25 mouse cellular contexts compared by ENCODE assay signal in genomic region chr13:73836491-73836890, GRCm38 (mm10). TPM values are rescaled to one million over a fixed set of nuclear protein-coding genes. Genes with fewer than 3 reads are reported as not detected.
DNase-seq lines count a peak whose midpoint lies in the region; ATAC-seq lines count a peak whose summit lies in the region.
"Had no signal": no experiment of that assay in that cellular context is flagged by ENCODE, and none has a peak within 500 bp of the region (broad histone marks: within the 10 kb centered on the region; RNA-seq: fewer than 3 reads in every experiment).

No protein-coding gene starts in this region.

- H3K36me3 ChIP-seq in hindbrain, embryonic 15.5 days = no peaks in the 10 kb centered on the region
- H3K36me3 ChIP-seq in hindbrain, embryonic 16.5 days (ENCODE audit: control insufficient read depth, insufficient read depth, low read length) = no peaks in the 10 kb centered on the region
- no peaks in the 10 kb centered on the region for H3K36me3 ChIP-seq in neural tube, embryonic 15.5 days
- H3K36me3 ChIP-seq: G1E; liver, embryonic 12.5 days; lung, embryonic 15.5 days; midbrain, embryonic 15.5 days; stomach, embryonic 15.5 days had no signal

- H3K9ac ChIP-seq in hindbrain, embryonic 15.5 days = no peak overlapping the region
- H3K9ac ChIP-seq in hindbrain, embryonic 16.5 days (ENCODE audit: low read depth, low read length) = no peak overlapping the region
- H3K9ac ChIP-seq in neural tube, embryonic 15.5 days (replicated peaks) = no peak overlapping the region
- H3K9ac ChIP-seq: forebrain, embryonic 13.5 days; liver, embryonic 12.5 days; lung, embryonic 15.5 days; midbrain, embryonic 15.5 days; stomach, embryonic 15.5 days had no signal

- no peaks in the 10 kb centered on the region for H3K27me3 ChIP-seq in hindbrain, embryonic 15.5 days
- H3K27me3 ChIP-seq in hindbrain, embryonic 16.5 days (replicated peaks; ENCODE audit: control insufficient read depth, insufficient read depth, low read length) = no peaks in the 10 kb centered on the region
- no peaks in the 10 kb centered on the region for H3K27me3 ChIP-seq in neural tube, embryonic 15.5 days (replicated peaks)
- H3K27me3 ChIP-seq: forebrain, embryonic 13.5 days; liver, embryonic 12.5 days; lung, embryonic 15.5 days; midbrain, embryonic 15.5 days; stomach, embryonic 15.5 days had no signal

- no peak overlapping the region for H3K4me2 ChIP-seq in hindbrain, embryonic 15.5 days
- H3K4me2 ChIP-seq in hindbrain, embryonic 16.5 days (ENCODE audit: low read length) = no peak overlapping the region
- no peak overlapping the region for H3K4me2 ChIP-seq in neural tube, embryonic 15.5 days
- H3K4me2 ChIP-seq: forebrain, embryonic 13.5 days; liver, embryonic 12.5 days; lung, embryonic 15.5 days; midbrain, embryonic 15.5 days; stomach, embryonic 15.5 days had no signal

- H3K4me3 ChIP-seq in hindbrain, embryonic 15.5 days = no peak overlapping the region
- no peak overlapping the region for H3K4me3 ChIP-seq in hindbrain, embryonic 16.5 days (ENCODE audit: low read length)
- H3K4me3 ChIP-seq in neural tube, embryonic 15.5 days (replicated peaks) = no peak overlapping the region
- H3K4me3 ChIP-seq: erythroblast, embryonic 14.5 days; forebrain, embryonic 13.5 days; liver, embryonic 12.5 days; lung, embryonic 15.5 days; midbrain, embryonic 15.5 days; myocyte; stomach, embryonic 15.5 days had no signal

- H3K4me1 ChIP-seq in hindbrain, embryonic 15.5 days (replicated peaks) = peaks cover 18% of the 10 kb centered on the region; the same call in 1 of the 2 replicates
- H3K4me1 ChIP-seq in hindbrain, embryonic 16.5 days (ENCODE audit: control insufficient read depth, insufficient read depth, low read depth, low read length) = peaks cover 7% of the 10 kb centered on the region
- peaks cover 28% of the 10 kb centered on the region for H3K4me1 ChIP-seq in neural tube, embryonic 15.5 days
- H3K4me1 ChIP-seq: forebrain, embryonic 13.5 days; liver, embryonic 12.5 days; stomach, embryonic 15.5 days had no signal

- intact Hi-C loops in left cerebral cortex, postnatal 14 days (cut with DNase I) = no loop called here

- DNase-seq in cerebellum, postnatal 10 days = peak; percentile 41
- no peak for DNase-seq in neural tube, embryonic 10.5 days (ENCODE audit: extremely low spot score, low spot score)
- DNase-seq in skeletal muscle tissue, adult 2 months (ENCODE audit: low read depth, low spot score) = peak; percentile 13
- DNase-seq in left cerebral cortex, postnatal 14 days (ENCODE audit: low spot score in 2 of 2) = no peak
- DNase-seq: adrenal gland, postnatal 36 days; cerebellum, adult 2 months; kidney, postnatal 4 days; right cerebral cortex, postnatal 25 days had no signal

- H3K27ac ChIP-seq in hindbrain, embryonic 15.5 days (replicated peaks) = peak overlapping the region; percentile 43; the same call in 1 of the 2 replicates
- no peak overlapping the region for H3K27ac ChIP-seq in hindbrain, embryonic 16.5 days (ENCODE audit: low read depth, low read length)
- H3K27ac ChIP-seq in neural tube, embryonic 15.5 days (replicated peaks) = 0 out of 2 replicates have a peak overlapping the region, but pooled peaks have one; percentile 23
- H3K27ac ChIP-seq: forebrain, embryonic 13.5 days; liver, embryonic 12.5 days; midbrain, embryonic 15.5 days; stomach, embryonic 15.5 days had no signal

- no peaks in the 10 kb centered on the region for H3K9me3 ChIP-seq in hindbrain, embryonic 15.5 days
- no peaks in the 10 kb centered on the region for H3K9me3 ChIP-seq in hindbrain, embryonic 16.5 days (ENCODE audit: control insufficient read depth, low read length)
- no peaks in the 10 kb centered on the region for H3K9me3 ChIP-seq in neural tube, embryonic 15.5 days (replicated peaks)
- H3K9me3 ChIP-seq: forebrain, embryonic 13.5 days; G1E; liver, embryonic 12.5 days; lung, embryonic 15.5 days; midbrain, embryonic 15.5 days; stomach, embryonic 15.5 days had no signal

- WGBS in hindbrain, embryonic 15.5 days = 81% methylated on average over 6 of the region's 6 CpGs
- WGBS in hindbrain, embryonic 16.5 days = 81% methylated on average over 6 of the region's 6 CpGs
- WGBS in neural tube, embryonic 15.5 days = 81% methylated on average over 6 of the region's 6 CpGs

- ATAC-seq in cerebellum, adult (ENCODE audit: insufficient number of reproducible peaks, low FRiP score, low TSS enrichment) = no peak
- ATAC-seq in hindbrain, embryonic 15.5 days (ENCODE audit: low FRiP score, low read depth) = no peak
- no peak for ATAC-seq in hindbrain, embryonic 16.5 days
- ATAC-seq in neural tube, embryonic 15.5 days (ENCODE audit: low FRiP score) = no peak
- ATAC-seq: activated CD4-positive, CD25-positive, alpha-beta regulatory T cell, adult 4 months; forebrain, embryonic 13.5 days; liver, embryonic 12.5 days had no signal

RNA-seq across cellular contexts. Expression of gene Nkd2, which starts 10.9 kb away (rescaled TPM):
- 14.9 and 17.1 TPM in 2 replicates for polyA plus RNA-seq in hindbrain, embryonic 15.5 days (2015; fragmentation: Nextera tagmentation; extraction: Ambion mirVana)
- 16.9 and 18.2 TPM in 2 replicates for polyA plus RNA-seq in hindbrain, embryonic 16.5 days (2015; fragmentation: Nextera tagmentation; extraction: Ambion mirVana)
- 12.2 and 12.7 TPM in 2 replicates for polyA plus RNA-seq in neural tube, embryonic 15.5 days (2015; fragmentation: Nextera tagmentation; extraction: Ambion mirVana)
- total RNA-seq in left cerebral cortex, postnatal 14 days (2021) = 1 to 10 TPM; 3.7 to 4.9 TPM
- total RNA-seq: granulocyte monocyte progenitor cell, adult 5-6 weeks; hematopoietic stem cell, adult 5-6 weeks; megakaryocyte-erythroid progenitor cell, adult 5-6 weeks; neutrophil, adult 5-6 weeks had no signal
- polyA plus RNA-seq: erythroblast, embryonic 14.5 days; G1E had no signal

Comparison
In these comparisons a context has a peak if more than half of its experiments do, and no peak if none do; other contexts are left out.
1. DNase-seq: peak in cerebellum, postnatal 10 days (2 of 2) and skeletal muscle tissue, adult 2 months (single experiment); none in neural tube, embryonic 10.5 days (single experiment) and left cerebral cortex, postnatal 14 days (0 of 2).